Mouse (Mus musculus): Measurements from ENCODE around the gene Sv2a. TPM values are rescaled to one million over a fixed set of nuclear protein-coding genes. Genes with fewer than 3 reads are reported as not detected.

The Sv2a gene
- polyA plus RNA-seq, 1 experiment from 2014 or later: 72.0 TPM

GRCm38 (mm10) chr3:96226695-96227648 is 46.0 kb downstream of the Sv2a start:
- WGBS: 79% methylated on average over 8 of the region's 8 CpGs
- H3K4me1 ChIP-seq (replicated peaks): peaks cover 32% of the 10 kb centered on the region
- no peaks in the 10 kb centered on the region for H3K27me3 ChIP-seq
- no peak overlapping the region for H3K9ac ChIP-seq (replicated peaks)
- no peak overlapping the region for H3K4me2 ChIP-seq (replicated peaks)
- no peak for ATAC-seq
- H3K27ac ChIP-seq: no peak overlapping the region
- H3K9me3 ChIP-seq: no peaks in the 10 kb centered on the region
- H3K4me3 ChIP-seq (replicated peaks): no peak overlapping the region
- H3K36me3 ChIP-seq: no peaks in the 10 kb centered on the region

DNA sequence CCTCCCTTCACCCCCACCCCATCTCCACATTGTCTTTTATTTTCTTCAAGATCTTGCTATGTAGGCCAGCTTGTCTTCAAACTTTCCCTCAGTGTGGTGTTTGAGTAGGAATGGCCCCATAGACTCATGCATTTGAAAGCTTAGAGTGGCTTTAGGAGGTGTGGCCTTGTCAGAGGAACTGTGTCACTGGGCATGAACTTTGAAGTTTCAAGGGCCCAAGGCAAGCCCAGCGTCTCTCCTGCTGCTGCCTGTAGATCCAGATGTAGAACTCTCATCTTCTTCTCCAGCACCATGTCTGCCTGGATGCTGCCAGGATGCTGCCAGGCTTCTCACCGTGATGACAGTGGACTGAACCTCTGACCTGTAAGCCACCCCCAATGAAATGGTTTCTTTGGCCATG is 47.9 kb downstream of the Sv2a start:
- Histone ChIP-seq H3K27me3 (no peaks in the 10 kb centered on the region), H3K4me1 (replicated peaks) (peaks cover 16% of the 10 kb centered on the region; the same call in 1 of the 2 replicates), H3K4me3 (replicated peaks) (no peak overlapping the region), H3K36me3 (no peaks in the 10 kb centered on the region), H3K27ac (no peak overlapping the region), H3K9ac (replicated peaks) (no peak overlapping the region), H3K9me3 (no peaks in the 10 kb centered on the region), H3K4me2 (replicated peaks) (no peak overlapping the region)
- no peak for ATAC-seq
- WGBS: 65% methylated on average over 2 of the region's 2 CpGs

- H3K27ac ChIP-seq: no peak overlapping the region
- no peaks in the 10 kb centered on the region for H3K36me3 ChIP-seq
- H3K27me3 ChIP-seq: no peaks in the 10 kb centered on the region
- WGBS: 82% methylated on average over 2 of the region's 2 CpGs
- no peak for ATAC-seq
- no peak overlapping the region for H3K9ac ChIP-seq (replicated peaks)
- H3K4me3 ChIP-seq (replicated peaks): no peak overlapping the region
- no peaks in the 10 kb centered on the region for H3K9me3 ChIP-seq
- 0 out of 2 replicates have a peak, but pooled peaks cover 5% of the 10 kb centered on the region for H3K4me1 ChIP-seq (replicated peaks)
- no peak overlapping the region for H3K4me2 ChIP-seq (replicated peaks)
These were observed 49.5 kb downstream of the Sv2a start for GRCm38 (mm10) chr3:96230404-96230803.

- Histone ChIP-seq H3K27me3 (no peaks in the 10 kb centered on the region), H3K4me1 (replicated peaks) (0 out of 2 replicates have a peak, but pooled peaks cover under 1% of the 10 kb centered on the region), H3K4me2 (replicated peaks) (no peak overlapping the region), H3K27ac (no peak overlapping the region), H3K36me3 (no peaks in the 10 kb centered on the region), H3K4me3 (replicated peaks) (no peak overlapping the region), H3K9me3 (no peaks in the 10 kb centered on the region), H3K9ac (replicated peaks) (no peak overlapping the region)
- 84% methylated on average over 4 of the region's 4 CpGs for WGBS
- ATAC-seq: no peak
These were observed 50.2 kb downstream of the Sv2a start for GRCm38 (mm10) chr3:96230910-96231757.

GRCm38 (mm10) chr3:96231758-96232120 is 50.8 kb downstream of the Sv2a start:
- Histone ChIP-seq H3K36me3 (no peaks in the 10 kb centered on the region), H3K27ac (no peak overlapping the region), H3K4me1 (replicated peaks) (peaks cover 1% of the 10 kb centered on the region), H3K9ac (replicated peaks) (no peak overlapping the region), H3K9me3 (no peaks in the 10 kb centered on the region), H3K4me3 (replicated peaks) (no peak overlapping the region), H3K4me2 (replicated peaks) (no peak overlapping the region), H3K27me3 (no peaks in the 10 kb centered on the region)
- ATAC-seq: no peak
- WGBS: 61% methylated on average over 2 of the region's 2 CpGs

- WGBS: 97% methylated on average over 2 of the region's 2 CpGs
These were observed 54.0 kb downstream of the Sv2a start for GRCm38 (mm10) chr3:96234914-96235313.

GRCm38 (mm10) chr3:96235836-96236235 is 54.9 kb downstream of the Sv2a start:
- H3K9me3 ChIP-seq: no peaks in the 10 kb centered on the region
- H3K4me2 ChIP-seq (replicated peaks): no peak overlapping the region
- 80% methylated on average over 3 of the region's 3 CpGs for WGBS
- H3K27ac ChIP-seq: no peak overlapping the region
- H3K9ac ChIP-seq (replicated peaks): no peak overlapping the region
- no peaks in the 10 kb centered on the region for H3K36me3 ChIP-seq
- H3K4me1 ChIP-seq (replicated peaks): peaks cover 20% of the 10 kb centered on the region
- ATAC-seq: no peak
- H3K27me3 ChIP-seq: no peaks in the 10 kb centered on the region
- H3K4me3 ChIP-seq (replicated peaks): no peak overlapping the region

More at GRCm38 (mm10) chr3:96234914-96235313, 54.0 kb downstream of the Sv2a start:
- no peak overlapping the region for H3K9ac ChIP-seq (replicated peaks)
- no peaks in the 10 kb centered on the region for H3K9me3 ChIP-seq
- H3K4me3 ChIP-seq (replicated peaks): no peak overlapping the region
- ATAC-seq: no peak
- H3K4me2 ChIP-seq (replicated peaks): no peak overlapping the region
- peaks cover 17% of the 10 kb centered on the region for H3K4me1 ChIP-seq (replicated peaks)
- no peaks in the 10 kb centered on the region for H3K36me3 ChIP-seq
- H3K27ac ChIP-seq: no peak overlapping the region
- H3K27me3 ChIP-seq: no peaks in the 10 kb centered on the region

- WGBS: 85% methylated on average over 4 of the region's 4 CpGs
- Histone ChIP-seq H3K9me3 (no peaks in the 10 kb centered on the region), H3K4me1 (replicated peaks) (peaks cover 24% of the 10 kb centered on the region), H3K27ac (no peak overlapping the region), H3K4me2 (replicated peaks) (peak overlapping the region; percentile 57), H3K4me3 (replicated peaks) (peak overlapping the region; percentile 40; the same call in 1 of the 2 replicates), H3K36me3 (no peaks in the 10 kb centered on the region), H3K9ac (replicated peaks) (peak overlapping the region; percentile 54; the same call in 1 of the 2 replicates), H3K27me3 (no peaks in the 10 kb centered on the region)
- no peak for ATAC-seq
These were observed 55.9 kb downstream of the Sv2a start for GRCm38 (mm10) chr3:96236834-96237334.

GRCm38 (mm10) chr3:96237335-96237903 is 56.5 kb downstream of the Sv2a start:
- Histone ChIP-seq H3K9ac (replicated peaks) (peak overlapping the region; percentile 54), H3K4me2 (replicated peaks) (peak overlapping the region; percentile 57), H3K36me3 (no peaks in the 10 kb centered on the region), H3K4me3 (replicated peaks) (peak overlapping the region; percentile 40), H3K27ac (no peak overlapping the region), H3K27me3 (no peaks in the 10 kb centered on the region), H3K9me3 (no peaks in the 10 kb centered on the region), H3K4me1 (replicated peaks) (peaks cover 24% of the 10 kb centered on the region)
- no peak for ATAC-seq
- WGBS: 25% methylated on average over 7 of the region's 7 CpGs

GRCm38 (mm10) chr3:96237904-96238511 is 57.1 kb downstream of the Sv2a start:
- ATAC-seq: no peak
- peak overlapping the region; percentile 54 for H3K9ac ChIP-seq (replicated peaks)
- no peaks in the 10 kb centered on the region for H3K9me3 ChIP-seq
- no peaks in the 10 kb centered on the region for H3K36me3 ChIP-seq
- peak overlapping the region; percentile 57 for H3K4me2 ChIP-seq (replicated peaks)
- under 1% methylated on average over 12 of the region's 12 CpGs for WGBS
- H3K4me1 ChIP-seq (replicated peaks): peaks cover 24% of the 10 kb centered on the region
- H3K27ac ChIP-seq: no peak overlapping the region; the same call in 1 of the 2 replicates
- peak overlapping the region; percentile 40 for H3K4me3 ChIP-seq (replicated peaks)
- no peaks in the 10 kb centered on the region for H3K27me3 ChIP-seq

Measured in midbrain, embryonic 13.5 days (tissue).